Mouse (Mus musculus): ENCODE data around the gene Asphd2. TPM values are rescaled to one million over a fixed set of nuclear protein-coding genes. Genes with fewer than 3 reads are reported as not detected.

Asphd2 gene
- polyA plus RNA-seq, 1 experiment from 2014 or later, result 79.3 TPM

GRCm38 (mm10) chr5:112346211-112346965 is 48.3 kb downstream of the Asphd2 start:
- Histone ChIP-seq H3K36me3 (replicated peaks; ENCODE audit: control insufficient read depth, insufficient read depth) (peaks cover 54% of the 10 kb centered on the region), H3K4me1 (replicated peaks; ENCODE audit: control insufficient read depth, insufficient read depth, low read length) (peaks cover 37% of the 10 kb centered on the region; the same call in 1 of the 2 replicates), H3K9me3 (ENCODE audit: control insufficient read depth, low read length) (no peaks in the 10 kb centered on the region), H3K27me3 (ENCODE audit: control insufficient read depth, insufficient read depth, low read length) (no peaks in the 10 kb centered on the region), H3K4me3 (replicated peaks; ENCODE audit: low read length) (no peak overlapping the region), H3K9ac (0 out of 2 replicates have a peak overlapping the region, but pooled peaks have one; percentile 16), H3K27ac (no peak overlapping the region), H3K4me2 (replicated peaks) (no peak overlapping the region; the same call in 1 of the 2 replicates)
- 84% methylated on average over 16 of the region's 16 CpGs for WGBS
- no peak for DNase-seq (ENCODE audit: low spot score)
- no peak for ATAC-seq (ENCODE audit: low FRiP score)

- DNase-seq (ENCODE audit: low spot score), result no peak
- Histone ChIP-seq H3K4me2 (replicated peaks) (no peak overlapping the region), H3K9me3 (ENCODE audit: control insufficient read depth, low read length) (no peaks in the 10 kb centered on the region), H3K9ac (0 out of 2 replicates have a peak overlapping the region, but pooled peaks have one; percentile 16), H3K4me1 (replicated peaks; ENCODE audit: control insufficient read depth, insufficient read depth, low read length) (peaks cover 37% of the 10 kb centered on the region; the same call in 1 of the 2 replicates), H3K27me3 (ENCODE audit: control insufficient read depth, insufficient read depth, low read length) (no peaks in the 10 kb centered on the region), H3K27ac (no peak overlapping the region), H3K36me3 (replicated peaks; ENCODE audit: control insufficient read depth, insufficient read depth) (peaks cover 40% of the 10 kb centered on the region), H3K4me3 (replicated peaks; ENCODE audit: low read length) (no peak overlapping the region)
- 76% methylated on average over 6 of the region's 6 CpGs for WGBS
- no peak for ATAC-seq (ENCODE audit: low FRiP score)
These were observed 50.3 kb downstream of the Asphd2 start for GRCm38 (mm10) chr5:112344092-112344960.

- Histone ChIP-seq H3K9ac (peak overlapping the region; percentile 84), H3K36me3 (replicated peaks; ENCODE audit: control insufficient read depth, insufficient read depth) (peaks cover 40% of the 10 kb centered on the region), H3K4me1 (replicated peaks; ENCODE audit: control insufficient read depth, insufficient read depth, low read length) (peaks cover 37% of the 10 kb centered on the region; the same call in 1 of the 2 replicates), H3K27me3 (ENCODE audit: control insufficient read depth, insufficient read depth, low read length) (no peaks in the 10 kb centered on the region), H3K27ac (peak overlapping the region; percentile 58), H3K9me3 (ENCODE audit: control insufficient read depth, low read length) (no peaks in the 10 kb centered on the region), H3K4me2 (replicated peaks) (peak overlapping the region; percentile 84), H3K4me3 (replicated peaks; ENCODE audit: low read length) (peak overlapping the region; percentile 92)
- under 1% methylated on average over 18 of the region's 24 CpGs for WGBS
- DNase-seq (ENCODE audit: low spot score) (peak; percentile 56), ATAC-seq (ENCODE audit: low FRiP score) (peak; percentile 75)
These were observed 51.5 kb downstream of the Asphd2 start for GRCm38 (mm10) chr5:112343205-112343595.

- WGBS, result 3% methylated on average over 62 of the region's 64 CpGs
- H3K4me1 ChIP-seq (replicated peaks; ENCODE audit: control insufficient read depth, insufficient read depth, low read length), result peaks cover 37% of the 10 kb centered on the region; the same call in 1 of the 2 replicates
- H3K4me2 ChIP-seq (replicated peaks), result peak within 1 kb of the TSS; percentile 84
These were observed 52.0 kb downstream of the Asphd2 start, which contains the start of the genes Srrd and Hps4 for GRCm38 (mm10) chr5:112342463-112343204. TSS of gene Srrd (minus strand) at chr5:112343040. TSS of gene Hps4 (plus strand) at chr5:112343083.

GRCm38 (mm10) chr5:112339215-112339614 is 55.5 kb downstream of the Asphd2 start:
- DNase-seq (ENCODE audit: low spot score) (no peak), ATAC-seq (ENCODE audit: low FRiP score) (no peak)
- Histone ChIP-seq H3K36me3 (replicated peaks; ENCODE audit: control insufficient read depth, insufficient read depth) (peaks cover 54% of the 10 kb centered on the region), H3K27ac (no peak overlapping the region), H3K27me3 (ENCODE audit: control insufficient read depth, insufficient read depth, low read length) (no peaks in the 10 kb centered on the region), H3K4me1 (replicated peaks; ENCODE audit: control insufficient read depth, insufficient read depth, low read length) (peaks cover 17% of the 10 kb centered on the region; the same call in 1 of the 2 replicates), H3K4me3 (replicated peaks; ENCODE audit: low read length) (no peak overlapping the region), H3K9me3 (ENCODE audit: control insufficient read depth, low read length) (no peaks in the 10 kb centered on the region), H3K4me2 (replicated peaks) (no peak overlapping the region), H3K9ac (no peak overlapping the region)
- WGBS, result 77% methylated on average over 7 of the region's 7 CpGs

More at GRCm38 (mm10) chr5:112342463-112343204, 52.0 kb downstream of the Asphd2 start, which contains the start of the genes Srrd and Hps4:
- DNase-seq (ENCODE audit: low spot score) (peak; percentile 91), ATAC-seq (ENCODE audit: low FRiP score) (peak; percentile 71)
- no peaks in the 10 kb centered on the region for H3K9me3 ChIP-seq (ENCODE audit: control insufficient read depth, low read length)
- peak within 1 kb of the TSS; percentile 92 for H3K4me3 ChIP-seq (replicated peaks; ENCODE audit: low read length)
- H3K9ac ChIP-seq, result peak within 1 kb of the TSS; percentile 84
- H3K36me3 ChIP-seq (replicated peaks; ENCODE audit: control insufficient read depth, insufficient read depth), result peaks cover 40% of the 10 kb centered on the region
- H3K27ac ChIP-seq, result peak within 1 kb of the TSS; percentile 58
- H3K27me3 ChIP-seq (ENCODE audit: control insufficient read depth, insufficient read depth, low read length), result no peaks in the 10 kb centered on the region

GRCm38 (mm10) chr5:112337004-112337403 is 57.7 kb downstream of the Asphd2 start:
- no peak for DNase-seq (ENCODE audit: low spot score)
- Histone ChIP-seq H3K9me3 (ENCODE audit: control insufficient read depth, low read length) (no peaks in the 10 kb centered on the region), H3K4me3 (replicated peaks; ENCODE audit: low read length) (no peak overlapping the region), H3K4me1 (replicated peaks; ENCODE audit: control insufficient read depth, insufficient read depth, low read length) (peaks cover 3% of the 10 kb centered on the region; the same call in 1 of the 2 replicates), H3K9ac (no peak overlapping the region), H3K27ac (no peak overlapping the region), H3K27me3 (ENCODE audit: control insufficient read depth, insufficient read depth, low read length) (no peaks in the 10 kb centered on the region), H3K36me3 (replicated peaks; ENCODE audit: control insufficient read depth, insufficient read depth) (peaks cover 76% of the 10 kb centered on the region), H3K4me2 (replicated peaks) (no peak overlapping the region)
- WGBS, result 96% methylated on average over 22 of the region's 22 CpGs
- no peak for ATAC-seq (ENCODE audit: low FRiP score)

- Histone ChIP-seq H3K9me3 (ENCODE audit: control insufficient read depth, low read length) (no peaks in the 10 kb centered on the region), H3K4me3 (replicated peaks; ENCODE audit: low read length) (no peak overlapping the region), H3K9ac (no peak overlapping the region), H3K36me3 (replicated peaks; ENCODE audit: control insufficient read depth, insufficient read depth) (peaks cover 92% of the 10 kb centered on the region), H3K4me1 (replicated peaks; ENCODE audit: control insufficient read depth, insufficient read depth, low read length) (no peaks in the 10 kb centered on the region), H3K27ac (no peak overlapping the region), H3K4me2 (replicated peaks) (no peak overlapping the region), H3K27me3 (ENCODE audit: control insufficient read depth, insufficient read depth, low read length) (no peaks in the 10 kb centered on the region)
- ATAC-seq (ENCODE audit: low FRiP score) (no peak), DNase-seq (ENCODE audit: low spot score) (peak; percentile 47)
- WGBS, result 27% methylated on average over 2 of the region's 2 CpGs
These were observed 59.2 kb downstream of the Asphd2 start for GRCm38 (mm10) chr5:112335473-112335872.

Measured in hindbrain, embryonic 14.5 days (tissue).